Mouse (Mus musculus) kidney, embryonic 14.5 days (tissue): ENCODE data around the gene Rex1bd. TPM values are rescaled to one million over a fixed set of nuclear protein-coding genes. Genes with fewer than 3 reads are reported as not detected.

Source experiments
- ATAC-seq: fragments of 200-750 bp; cut with Nextera tagmentation; 2 replicates; pipeline ENCODE4 v1.8.0; 2017; ENCODE audit warnings: moderate number of reproducible peaks, mild to moderate bottlenecking, moderate TSS enrichment, moderate library complexity; ENCODE audit not compliant: low FRiP score, low TSS enrichment
- H3K27ac ChIP-seq: fragments of 300-500 bp; sonication (generic); 2 replicates; pipeline ENCODE4 v1.5.1; 2014; ENCODE audit warnings: low read depth, mild to moderate bottlenecking, low read length, moderate library complexity, mixed read lengths
- H3K27me3 ChIP-seq: fragments of 300-500 bp; sonication (generic); 2 replicates; pipeline ENCODE4 v1.6.1; 2014; ENCODE audit warnings: mild to moderate bottlenecking, low read length; ENCODE audit not compliant: control insufficient read depth, insufficient read depth
- H3K36me3 ChIP-seq: fragments of 300-500 bp; sonication (generic); 2 replicates; pipeline ENCODE4 v1.6.1; 2014; ENCODE audit warnings: low read length, mixed read lengths; ENCODE audit not compliant: control insufficient read depth, insufficient read depth
- H3K4me1 ChIP-seq: fragments of 300-500 bp; sonication (generic); 2 replicates; pipeline ENCODE4 v1.6.1; 2014; ENCODE audit warnings: low read length, mixed read lengths; ENCODE audit not compliant: control insufficient read depth, insufficient read depth
- H3K4me2 ChIP-seq: fragments of 300-500 bp; sonication (generic); replicated peaks from 2 replicates; pipeline ENCODE4 v1.6.1; 2014; ENCODE audit warnings: low read depth, mild to moderate bottlenecking, low read length
- H3K4me3 ChIP-seq: fragments of 300-500 bp; sonication (generic); 2 replicates; pipeline ENCODE4 v1.5.1; 2014; ENCODE audit warnings: mild to moderate bottlenecking, low read length
- H3K9ac ChIP-seq: fragments of 300-500 bp; sonication (generic); 2 replicates; pipeline ENCODE4 v1.6.1; 2014; ENCODE audit warnings: low read depth, mild to moderate bottlenecking, low read length, moderate library complexity
- H3K9me3 ChIP-seq: fragments of 300-500 bp; sonication (generic); 2 replicates; pipeline ENCODE4 v1.6.1; 2016; ENCODE audit warnings: low read length; ENCODE audit not compliant: control insufficient read depth
- WGBS: fragments of 180-500 bp; shearing (Covaris S2); extraction: QIAGEN DNeasy Blood & Tissue Kit; methylation state at CpG from one replicate; pipeline ENCODE4 v1.1.7; 2014; 5-methylcytosine and 5-hydroxymethylcytosine counted together
- polyA plus RNA-seq: library from polyadenylated mRNA; unstranded; fragments of >200 nt; fragmentation: Nextera tagmentation; extraction: Ambion mirVana; gene quantifications from 2 replicates; pipeline ENCODE4 v1.2.1, GENCODE M21; 2014

The Rex1bd gene
- polyA plus RNA-seq, 1 experiment from 2014 or later: 129 TPM

DNA sequence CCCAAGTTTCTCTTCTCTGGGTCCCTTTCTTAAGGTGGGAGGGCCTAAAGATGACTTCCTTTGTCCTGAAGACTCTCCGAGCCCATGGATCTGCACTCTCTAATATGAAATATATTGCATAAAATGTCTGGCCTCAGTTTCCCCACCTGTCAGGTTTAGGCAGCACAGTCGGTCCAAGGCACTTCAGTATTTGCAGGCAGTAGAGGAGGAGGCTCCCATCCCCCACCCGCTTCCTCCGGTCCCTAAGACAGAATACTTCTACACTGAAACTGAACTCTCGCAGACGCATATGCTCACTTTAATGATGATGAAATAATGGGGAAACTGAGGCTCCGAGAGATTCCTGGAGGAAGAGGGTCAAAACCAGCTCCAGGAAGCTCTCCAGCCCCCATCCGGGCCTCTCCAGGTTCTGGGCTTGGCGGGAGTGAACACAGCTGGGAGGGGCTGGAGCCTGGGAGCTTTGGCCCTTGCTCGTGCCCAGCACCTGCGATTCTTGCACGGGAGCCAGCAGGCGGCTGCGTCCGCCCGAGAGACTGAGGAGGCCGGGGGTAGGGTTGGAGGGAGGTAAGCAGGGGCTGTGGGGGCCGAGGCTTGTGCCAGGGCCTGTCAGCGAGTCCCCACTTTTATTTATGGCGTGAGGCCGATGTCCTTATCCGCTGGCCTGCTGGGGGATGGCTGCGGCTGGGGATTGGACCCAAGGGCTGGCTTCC, 4.6 kb downstream of the Rex1bd start:
- no peak for ATAC-seq
- Histone ChIP-seq H3K36me3 (peaks cover 3% of the 10 kb centered on the region; the same call in 1 of the 2 replicates), H3K9me3 (no peaks in the 10 kb centered on the region), H3K4me1 (peaks cover 29% of the 10 kb centered on the region), H3K4me3 (no peak overlapping the region), H3K9ac (no peak overlapping the region), H3K4me2 (no peak overlapping the region; the same call in 1 of the 2 replicates), H3K27ac (no peak overlapping the region), H3K27me3 (peaks cover 69% of the 10 kb centered on the region)
- 14% methylated on average over 23 of the region's 23 CpGs for WGBS

DNA sequence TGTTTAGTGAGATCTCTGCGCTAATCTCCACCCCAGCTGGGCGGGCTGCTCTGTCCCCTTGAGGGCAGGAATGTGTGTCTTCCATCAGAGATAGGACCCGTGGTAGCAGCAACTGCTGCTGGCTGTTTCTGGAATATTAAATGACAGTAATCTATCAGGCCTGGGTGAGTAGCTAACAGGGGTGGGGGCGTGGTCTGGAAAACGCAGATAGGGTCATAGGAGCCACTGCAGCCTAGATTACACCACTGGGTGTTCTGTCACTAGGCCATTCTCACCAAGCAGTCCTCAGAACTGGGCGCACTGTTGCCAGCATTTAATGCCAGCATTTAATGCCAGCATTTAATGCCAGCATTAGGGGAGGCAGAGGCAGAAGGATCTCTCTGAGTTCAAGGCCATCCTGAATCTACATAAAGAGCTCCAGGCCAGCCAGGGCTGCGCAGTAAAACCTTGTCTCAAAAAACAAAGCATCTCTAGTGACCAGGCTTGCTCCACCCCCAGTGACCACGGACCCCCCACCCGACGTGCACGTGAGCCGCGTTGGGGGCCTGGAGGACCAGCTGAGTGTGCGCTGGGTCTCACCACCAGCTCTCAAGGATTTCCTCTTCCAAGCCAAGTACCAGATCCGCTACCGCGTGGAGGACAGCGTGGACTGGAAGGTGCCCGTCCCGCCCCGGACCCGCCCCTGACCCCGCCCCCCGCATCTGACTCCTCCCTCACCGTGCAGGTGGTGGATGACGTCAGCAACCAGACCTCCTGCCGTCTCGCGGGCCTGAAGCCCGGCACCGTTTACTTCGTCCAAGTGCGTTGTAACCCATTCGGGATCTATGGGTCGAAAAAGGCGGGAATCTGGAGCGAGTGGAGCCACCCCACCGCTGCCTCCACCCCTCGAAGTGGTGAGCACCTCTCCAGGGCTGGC, 5.9 kb downstream of the Rex1bd start:
- H3K9me3 ChIP-seq: no peaks in the 10 kb centered on the region
- H3K9ac ChIP-seq: no peak overlapping the region
- WGBS: 11% methylated on average over 37 of the region's 39 CpGs
- H3K36me3 ChIP-seq: peaks cover 3% of the 10 kb centered on the region; the same call in 1 of the 2 replicates
- peaks cover 26% of the 10 kb centered on the region for H3K4me1 ChIP-seq
- peak overlapping the region; percentile 27 for H3K4me2 ChIP-seq
- ATAC-seq: no peak
- no peak overlapping the region for H3K27ac ChIP-seq
- H3K4me3 ChIP-seq: peak overlapping the region; percentile 20
- peaks cover 81% of the 10 kb centered on the region for H3K27me3 ChIP-seq

- peak overlapping the region; percentile 16; the same call in 1 of the 2 replicates for H3K4me3 ChIP-seq
- no peak for ATAC-seq
- H3K27ac ChIP-seq: no peak overlapping the region
- H3K9ac ChIP-seq: no peak overlapping the region; the same call in 1 of the 2 replicates
- H3K36me3 ChIP-seq: no peaks in the 10 kb centered on the region
- H3K27me3 ChIP-seq: peaks cover 98% of the 10 kb centered on the region
- peaks cover 12% of the 10 kb centered on the region; the same call in 1 of the 2 replicates for H3K4me1 ChIP-seq
- WGBS: 6% methylated on average over 12 of the region's 12 CpGs
- no peaks in the 10 kb centered on the region for H3K9me3 ChIP-seq
- H3K4me2 ChIP-seq: peak overlapping the region; percentile 22
Measured at GRCm38 (mm10) chr8:70495771-70496062, 10.8 kb downstream of the Rex1bd start.

DNA sequence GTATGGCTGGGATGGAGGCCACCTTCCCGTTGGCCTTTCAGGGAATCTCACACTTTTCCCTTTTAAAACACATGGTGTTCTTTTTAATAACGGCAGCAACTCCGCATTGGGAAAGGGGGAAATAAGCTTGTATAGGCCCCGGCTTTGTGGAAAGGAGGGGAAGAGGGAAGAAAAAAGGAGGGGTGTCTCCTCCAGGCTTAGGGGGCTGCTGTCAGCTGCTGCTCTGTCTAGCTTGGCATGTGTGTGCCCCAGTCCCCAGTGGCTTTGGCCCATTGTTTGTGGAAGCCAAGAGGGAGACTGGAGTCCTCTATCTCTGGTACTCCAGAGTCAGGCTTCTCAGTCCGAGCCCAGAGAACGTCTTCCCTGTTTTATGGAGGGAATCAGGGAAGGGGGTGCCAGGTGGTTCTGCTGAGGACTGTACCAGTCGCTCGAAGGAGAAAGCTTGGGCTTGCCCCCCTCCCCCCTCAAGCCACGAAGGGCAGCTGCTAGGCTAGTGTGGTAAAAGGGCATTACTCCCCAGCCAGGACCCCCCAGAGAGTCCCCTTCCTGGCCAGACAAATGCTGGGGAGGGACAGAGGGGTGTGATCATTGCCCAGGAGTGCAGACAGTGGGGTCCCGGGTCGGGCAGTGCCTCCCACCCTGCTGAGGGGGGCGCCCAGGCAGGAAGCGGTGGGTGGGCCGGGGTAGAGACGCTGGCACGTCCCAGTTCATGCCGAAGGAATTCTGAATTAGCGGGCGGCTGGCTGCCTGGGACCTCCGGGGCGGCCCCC, 11.4 kb downstream of the Rex1bd start:
- Histone ChIP-seq H3K4me3 (peak overlapping the region; percentile 40), H3K4me2 (peak overlapping the region; percentile 22), H3K9me3 (no peaks in the 10 kb centered on the region), H3K4me1 (peaks cover 11% of the 10 kb centered on the region; the same call in 1 of the 2 replicates), H3K36me3 (no peaks in the 10 kb centered on the region), H3K27ac (no peak overlapping the region), H3K9ac (no peak overlapping the region), H3K27me3 (peaks cover 97% of the 10 kb centered on the region)
- 2% methylated on average over 21 of the region's 21 CpGs for WGBS
- no peak for ATAC-seq

GRCm38 (mm10) chr8:70494416-70494945, 12.1 kb downstream of the Rex1bd start:
- peaks cover 13% of the 10 kb centered on the region for H3K4me1 ChIP-seq
- peaks cover 97% of the 10 kb centered on the region for H3K27me3 ChIP-seq
- peak overlapping the region; percentile 40 for H3K4me3 ChIP-seq
- no peak overlapping the region for H3K27ac ChIP-seq
- no peaks in the 10 kb centered on the region for H3K36me3 ChIP-seq
- ATAC-seq: no peak
- H3K9me3 ChIP-seq: no peaks in the 10 kb centered on the region
- H3K9ac ChIP-seq: peak overlapping the region; percentile 34; the same call in 1 of the 2 replicates
- 2% methylated on average over 28 of the region's 28 CpGs for WGBS
- H3K4me2 ChIP-seq: 0 out of 2 replicates have a peak overlapping the region, but pooled peaks have one; percentile 21

GRCm38 (mm10) chr8:70493692-70494415, 12.7 kb downstream of the Rex1bd start:
- WGBS: 1% methylated on average over 47 of the region's 47 CpGs
- H3K27ac ChIP-seq: no peak overlapping the region

GRCm38 (mm10) chr8:70492664-70493640, 13.6 kb downstream of the Rex1bd start, which contains the start of gene Crlf1:
TSS of gene Crlf1 (plus strand) at chr8:70493158.
- Histone ChIP-seq H3K4me2 (peak within 1 kb of the TSS; percentile 79), H3K4me3 (peak within 1 kb of the TSS; percentile 40), H3K9ac (peak within 1 kb of the TSS; percentile 45; the same call in 1 of the 2 replicates), H3K27ac (no peak within 1 kb of the TSS), H3K36me3 (no peaks in the 10 kb centered on the region), H3K4me1 (peaks cover 27% of the 10 kb centered on the region), H3K9me3 (no peaks in the 10 kb centered on the region), H3K27me3 (peaks cover 98% of the 10 kb centered on the region)
- under 1% methylated on average over 42 of the region's 93 CpGs for WGBS
- no peak for ATAC-seq

More at GRCm38 (mm10) chr8:70493692-70494415, 12.7 kb downstream of the Rex1bd start:
- Histone ChIP-seq H3K4me2 (peak overlapping the region; percentile 79), H3K9ac (peak overlapping the region; percentile 45; the same call in 1 of the 2 replicates), H3K4me3 (peak overlapping the region; percentile 40), H3K9me3 (no peaks in the 10 kb centered on the region), H3K36me3 (no peaks in the 10 kb centered on the region), H3K4me1 (peaks cover 19% of the 10 kb centered on the region), H3K27me3 (peaks cover 98% of the 10 kb centered on the region)
- no peak for ATAC-seq
